Mouse (Mus musculus) ES-Bruce4 (cell line): ENCODE results near the gene Insl3.

Experiments used
- CTCF ChIP-seq: IDR thresholded peaks from one replicate; pipeline ENCODE4 v1.8.1; 2011; ENCODE audit warnings: low read depth, low read length
- POLR2A ChIP-seq: IDR thresholded peaks from one replicate; pipeline ENCODE4 v1.8.1; 2011; ENCODE audit warnings: low read length; ENCODE audit not compliant: insufficient read depth

- TF ChIP-seq CTCF (no peak), POLR2A (peak; percentile 23)
These were observed 36.3 kb downstream of the Insl3 start, which contains the start of gene Fcho1 for GRCm38 (mm10) chr8:71725122-71725924.
